Mouse (Mus musculus): ENCODE data around the gene Elf1. TPM values are rescaled to one million over a fixed set of nuclear protein-coding genes. Genes with fewer than 3 reads are reported as not detected.

Gene Elf1
- polyA plus RNA-seq, 1 experiment from 2014 or later, result 10.3 TPM

DNA sequence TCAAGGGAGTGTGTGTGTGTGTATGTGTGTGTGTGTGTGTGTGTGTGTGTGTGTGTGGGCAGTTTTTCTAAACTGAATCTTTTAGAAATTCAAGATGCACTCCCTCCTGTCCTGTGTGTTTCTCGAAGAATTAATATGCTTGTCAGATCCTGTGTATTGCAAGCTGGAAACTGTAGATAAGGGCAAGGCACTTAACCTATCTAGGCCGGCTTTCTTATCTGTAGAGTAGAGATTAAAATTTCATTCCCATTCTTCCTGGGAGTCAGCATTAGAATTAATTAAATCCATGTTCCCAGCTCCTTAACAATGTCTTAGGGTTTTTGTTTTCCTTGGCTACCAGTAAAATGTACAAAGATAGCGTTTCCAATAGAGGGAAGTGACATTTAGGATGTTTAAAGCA is 140.1 kb downstream of the Elf1 start:
- Histone ChIP-seq H3K4me1 (ENCODE audit: insufficient read depth, low read length) (0 out of 2 replicates have a peak, but pooled peaks cover 3% of the 10 kb centered on the region), H3K4me2 (replicated peaks; ENCODE audit: low read depth, low read length) (no peak overlapping the region), H3K36me3 (ENCODE audit: insufficient read depth, low read length) (peaks cover 44% of the 10 kb centered on the region), H3K9ac (replicated peaks; ENCODE audit: low read length) (no peak overlapping the region), H3K4me3 (ENCODE audit: low read length) (no peak overlapping the region), H3K9me3 (ENCODE audit: low read length) (no peaks in the 10 kb centered on the region), H3K27me3 (ENCODE audit: insufficient read depth, low read length) (no peaks in the 10 kb centered on the region), H3K27ac (ENCODE audit: low read length) (no peak overlapping the region)
- no peak for ATAC-seq (ENCODE audit: low FRiP score, low TSS enrichment)
- 25% methylated on average over 3 of the region's 3 CpGs for WGBS

Small RNA genes lying within 50 kb of the gene (microRNA-seq; reads per million reads assigned to microRNA genes)
- gene Gm27857, result not detected

Other genes starting within 250 kb of the Elf1 start
- not detected in 2 replicates for gene Zfp957, start 233.8 kb upstream of the Elf1 start, polyA plus RNA-seq (2015; fragmentation: Nextera tagmentation; extraction: Ambion mirVana)
- gene Rgcc, start 179.5 kb upstream of the Elf1 start, polyA plus RNA-seq (2015; fragmentation: Nextera tagmentation; extraction: Ambion mirVana), result 29.7 and 35.7 TPM in 2 replicates
- gene Naa16, start 90.4 kb upstream of the Elf1 start, polyA plus RNA-seq (2015; fragmentation: Nextera tagmentation; extraction: Ambion mirVana), result 37.8 and 42.9 TPM in 2 replicates
- 10.7 and 11.6 TPM in 2 replicates for gene Mtrf1, start 83.4 kb upstream of the Elf1 start, polyA plus RNA-seq (2015; fragmentation: Nextera tagmentation; extraction: Ambion mirVana)
- gene Kbtbd7, start 54.7 kb upstream of the Elf1 start, polyA plus RNA-seq (2015; fragmentation: Nextera tagmentation; extraction: Ambion mirVana), result 12.3 and 12.6 TPM in 2 replicates
- gene Kbtbd6, start 29.4 kb upstream of the Elf1 start, polyA plus RNA-seq (2015; fragmentation: Nextera tagmentation; extraction: Ambion mirVana), result 3.1 and 4.0 TPM in 2 replicates
- 37.0 and 39.1 TPM in 2 replicates for gene Wbp4, start 326 bp downstream of the Elf1 start, polyA plus RNA-seq (2015; fragmentation: Nextera tagmentation; extraction: Ambion mirVana)
- 114 and 118 TPM in 2 replicates for gene Sugt1, start 106.5 kb downstream of the Elf1 start, polyA plus RNA-seq (2015; fragmentation: Nextera tagmentation; extraction: Ambion mirVana)
- gene Cnmd, start 181.0 kb downstream of the Elf1 start, polyA plus RNA-seq (2015; fragmentation: Nextera tagmentation; extraction: Ambion mirVana), result 2.0 and 2.6 TPM in 2 replicates

Data from kidney, embryonic 16.5 days (tissue).